Mouse (Mus musculus) frontal cortex, adult (tissue): ENCODE results near the gene Pafah1b3.
"Not testable (repeated sequence)": the region's sequence is repeated elsewhere in the genome, so short reads cannot be mapped to it uniquely, and the experiment has no call there.

Source experiments
- ATAC-seq: cut with Nextera tagmentation; 2 replicates; pipeline ENCODE4 v1.9.2; 2017; ENCODE audit warnings: mild to moderate bottlenecking, moderate library complexity, mixed read lengths; ENCODE audit not compliant: low TSS enrichment

The Pafah1b3 gene

GRCm38 (mm10) chr7:25297454-25298325 is at the start of gene Pafah1b3:
TSS of gene Pafah1b3 (minus strand) at chr7:25297986.
- ATAC-seq, result peak; percentile 89

- no peak for ATAC-seq
These were observed 43.4 kb upstream of the Pafah1b3 start for GRCm38 (mm10) chr7:25341000-25341784.

DNA sequence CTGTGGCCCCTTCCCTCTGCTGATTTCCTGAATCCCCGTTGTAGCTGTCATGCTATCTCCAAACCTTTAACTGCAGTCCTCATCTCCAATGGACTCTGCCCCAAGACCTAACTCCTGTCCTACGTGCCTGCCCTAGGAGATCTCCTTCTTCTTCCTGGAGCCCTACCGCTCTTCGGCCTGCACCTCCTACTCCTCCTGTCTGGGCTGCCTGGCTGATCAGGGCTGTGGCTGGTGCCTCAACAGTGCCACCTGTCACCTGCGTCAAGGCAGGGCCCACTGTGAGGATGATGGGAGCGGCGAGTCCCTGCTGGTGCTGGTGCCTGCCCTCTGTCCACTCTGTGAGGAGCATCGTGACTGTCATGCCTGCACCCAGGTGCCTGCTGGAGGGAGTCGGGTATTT is 41.5 kb upstream of the Pafah1b3 start:
- no peak for ATAC-seq

DNA sequence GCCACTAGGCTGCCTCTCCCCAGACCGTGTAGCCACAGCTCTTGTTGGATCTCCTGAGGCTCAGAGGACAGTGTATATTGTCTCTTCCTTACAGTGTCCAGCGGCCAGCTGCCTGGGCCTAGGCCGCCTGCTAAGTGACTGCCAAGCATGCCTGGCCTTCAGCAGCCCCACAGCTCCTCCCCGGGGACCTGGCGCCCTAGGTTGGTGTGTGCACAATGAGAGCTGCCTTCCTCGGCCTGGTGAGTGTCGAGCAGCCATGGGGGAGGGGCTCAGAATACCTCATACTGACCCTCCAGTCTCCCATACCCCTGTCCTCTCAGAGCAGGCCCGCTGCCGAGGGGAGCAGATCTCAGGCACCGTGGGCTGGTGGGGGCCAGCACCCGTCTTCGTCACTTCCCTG is 36.7 kb upstream of the Pafah1b3 start:
- no peak for ATAC-seq

DNA sequence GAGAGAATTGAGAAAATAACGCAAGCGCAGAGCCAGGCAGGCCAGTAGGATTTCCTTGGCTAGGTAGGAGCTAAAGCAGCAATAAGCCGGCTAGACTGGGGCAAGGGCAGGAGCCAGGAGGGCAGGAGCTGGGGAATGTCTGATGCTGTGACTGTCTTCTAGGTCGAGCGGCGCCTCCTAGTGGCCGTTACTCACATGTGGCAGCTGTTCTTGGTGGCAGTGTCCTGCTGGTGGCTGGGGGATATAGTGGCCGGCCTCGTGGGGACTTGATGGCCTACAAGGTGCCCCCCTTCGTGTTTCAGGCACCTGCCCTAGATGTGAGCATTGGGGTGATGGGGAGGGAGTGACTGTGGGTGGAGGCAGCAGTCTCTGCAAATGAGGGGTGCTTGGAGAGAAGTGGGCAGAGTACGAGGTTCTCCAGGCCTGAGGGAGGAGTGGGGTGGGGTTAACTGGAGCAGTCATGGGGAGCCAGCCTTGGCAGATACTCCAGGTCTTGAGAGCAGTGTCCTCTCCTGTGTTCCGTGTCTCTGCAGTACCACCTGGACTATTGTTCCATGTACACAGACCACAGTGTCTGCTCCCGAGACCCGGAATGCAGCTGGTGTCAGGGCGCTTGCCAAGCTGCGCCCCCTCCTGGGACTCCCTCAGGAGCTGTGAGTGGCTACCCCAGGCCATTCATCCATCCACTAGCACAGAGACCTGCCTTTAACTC is 36.0 kb upstream of the Pafah1b3 start:
- peak; percentile 64; the same call in 1 of the 2 replicates for ATAC-seq

DNA sequence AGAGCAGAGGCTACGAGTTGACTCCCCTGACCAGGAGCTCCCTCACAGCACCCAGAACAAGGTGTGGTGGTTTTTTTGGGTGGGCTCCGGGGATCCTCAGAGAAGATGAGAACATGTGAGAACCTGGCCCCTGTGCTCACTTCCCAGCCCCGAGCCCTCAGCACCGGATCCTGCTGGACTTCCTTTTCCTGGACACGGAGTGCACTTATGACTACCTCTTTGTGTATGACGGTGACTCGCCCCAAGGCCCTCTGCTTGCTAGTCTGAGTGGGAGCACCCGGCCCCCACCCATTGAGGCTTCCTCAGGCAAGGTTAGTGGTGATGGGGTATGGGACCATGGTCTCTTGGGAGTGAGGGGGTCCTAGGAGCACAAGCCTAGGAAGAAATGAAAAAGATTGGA is 28.4 kb upstream of the Pafah1b3 start:
- no peak for ATAC-seq

DNA sequence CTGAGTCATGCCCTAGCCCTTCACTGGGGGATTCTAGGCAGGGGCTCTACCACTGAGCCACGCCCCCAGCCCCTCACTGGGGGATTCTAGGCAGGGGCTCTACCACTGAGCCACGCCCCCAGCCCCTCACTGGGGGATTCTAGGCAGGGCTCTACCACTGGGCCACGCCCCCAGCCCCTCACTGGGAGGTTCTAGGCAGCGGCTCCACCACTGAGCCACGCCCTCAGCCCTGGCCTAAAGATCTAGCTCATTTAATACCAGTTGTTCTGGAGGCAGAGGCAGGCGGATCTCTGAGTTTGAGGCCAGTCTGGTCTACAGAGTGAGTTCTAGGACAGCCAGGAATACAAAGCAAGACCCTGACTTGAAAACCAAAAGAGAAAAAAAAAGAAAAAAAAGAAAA is 27.6 kb upstream of the Pafah1b3 start:
- ATAC-seq, result not testable (repeated sequence)

DNA sequence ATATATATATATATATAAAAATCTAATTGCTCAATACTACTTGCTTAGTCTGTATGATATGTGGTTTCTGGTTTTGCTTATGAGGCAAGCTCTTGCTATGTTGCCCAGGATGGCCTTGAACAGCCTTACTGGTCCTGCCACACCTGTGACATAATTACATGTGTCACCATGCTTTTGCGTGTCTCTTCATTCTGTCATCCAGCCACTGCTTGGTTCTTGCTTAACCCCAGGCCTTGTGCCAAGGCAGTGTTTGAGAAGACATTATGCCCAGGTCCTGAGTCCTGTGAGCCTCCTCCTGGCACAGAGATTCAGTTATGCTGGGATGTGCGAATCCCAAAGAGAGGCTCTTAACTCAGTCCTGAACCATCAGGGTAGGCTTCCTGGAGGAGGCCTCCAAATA is 25.4 kb upstream of the Pafah1b3 start:
- ATAC-seq, result no peak

GRCm38 (mm10) chr7:25322058-25322484 is 24.3 kb upstream of the Pafah1b3 start:
- no peak for ATAC-seq

DNA sequence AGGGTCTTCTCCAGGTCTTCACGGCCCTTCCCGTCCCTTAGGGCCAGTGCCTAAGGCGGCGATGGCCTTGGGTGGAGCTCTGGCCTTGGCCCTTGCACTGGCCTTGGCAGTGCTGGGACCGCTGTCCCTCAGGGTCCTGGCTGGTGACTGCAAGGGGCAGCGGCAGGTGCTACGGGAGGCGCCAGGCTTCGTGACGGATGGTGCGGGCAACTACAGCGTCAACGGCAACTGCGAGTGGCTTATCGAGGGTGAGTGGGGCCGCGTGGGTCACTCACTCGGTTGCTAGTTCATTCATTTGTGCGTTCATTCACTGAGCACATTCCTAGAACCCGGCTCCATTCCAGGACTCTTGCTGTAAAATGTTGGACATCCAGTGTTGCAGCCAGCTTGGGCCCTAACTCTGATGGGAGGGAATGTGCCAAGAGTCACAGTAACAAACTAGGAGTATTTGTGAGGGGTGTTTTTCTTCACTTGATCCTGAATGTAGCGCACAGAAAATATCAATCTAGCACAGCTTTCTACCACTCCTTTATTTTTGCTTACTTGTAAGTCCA is 19.7 kb upstream of the Pafah1b3 start:
- no peak for ATAC-seq

GRCm38 (mm10) chr7:25316532-25317445 is 19.0 kb upstream of the Pafah1b3 start, which contains the start of gene Megf8:
TSS of gene Megf8 (plus strand) at chr7:25317164.
- ATAC-seq, result peak; percentile 95

DNA sequence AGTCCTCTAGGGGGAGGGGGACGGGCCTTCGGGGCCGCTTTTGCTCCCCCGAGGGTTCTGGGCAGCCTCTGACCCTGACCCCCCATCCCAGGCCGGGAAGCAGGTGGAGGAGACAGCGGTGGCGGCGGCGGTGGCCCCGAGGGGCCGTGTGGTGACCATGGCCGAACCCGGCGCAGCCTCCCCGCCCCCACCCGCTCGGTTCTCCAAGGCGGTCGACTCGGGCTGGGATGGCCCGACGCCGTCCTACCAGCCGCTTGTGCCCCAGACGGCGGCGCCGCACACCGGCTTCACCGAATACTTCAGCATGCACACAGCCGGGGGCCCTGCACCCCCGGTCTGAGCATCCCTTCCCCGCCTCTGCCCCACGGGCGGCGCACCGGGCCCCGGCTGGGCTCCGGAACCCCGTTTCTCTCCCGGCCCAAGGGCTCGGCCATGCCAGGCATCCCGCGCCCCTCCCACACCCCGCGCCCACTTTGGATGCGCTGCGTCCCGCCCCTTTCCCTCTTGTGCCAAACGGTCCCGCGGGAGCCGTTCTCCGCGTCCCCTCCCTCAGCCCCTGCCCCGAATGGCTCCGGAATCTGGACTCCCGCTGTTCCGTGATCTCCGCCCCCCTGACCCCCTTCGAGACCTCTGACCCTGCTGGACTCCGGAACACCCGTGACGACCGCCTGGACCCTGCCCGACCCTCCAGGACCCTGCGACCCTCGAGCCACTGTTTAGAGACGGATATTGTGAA is 17.7 kb upstream of the Pafah1b3 start:
- no peak for ATAC-seq

DNA sequence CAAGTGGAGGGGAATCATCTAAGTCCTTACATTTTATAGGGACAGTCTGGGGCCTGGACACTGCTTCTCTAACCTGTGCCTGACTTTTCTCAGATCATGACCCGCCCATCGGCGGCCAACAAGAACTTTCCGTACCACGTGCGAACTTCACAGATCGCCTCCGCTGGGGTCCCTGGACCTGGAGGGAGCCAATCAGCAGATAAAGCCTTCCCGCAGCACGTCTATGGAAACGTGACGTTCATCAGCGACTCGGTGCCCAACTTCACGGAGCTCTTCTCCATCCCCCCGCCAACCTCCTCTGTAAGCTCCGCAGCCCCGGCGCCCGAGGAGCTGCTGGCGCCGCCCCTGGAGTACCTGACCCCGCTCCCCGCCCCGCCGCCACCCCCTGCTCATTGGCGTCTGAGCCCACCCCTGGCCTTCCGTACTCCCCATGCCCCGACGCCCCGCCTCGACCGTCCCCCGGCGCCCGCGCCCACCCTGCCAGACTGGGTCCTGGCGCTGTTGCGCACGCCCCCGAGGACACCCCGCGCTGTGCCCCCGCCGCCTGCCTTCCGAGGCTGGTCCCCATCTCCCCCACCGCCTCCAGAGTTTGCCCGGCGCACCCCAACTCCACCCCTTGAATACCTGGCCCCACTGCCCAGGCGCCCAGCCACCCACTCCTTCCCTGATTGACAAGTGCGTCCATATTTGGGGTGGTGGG is 17.0 kb upstream of the Pafah1b3 start:
- no peak for ATAC-seq

DNA sequence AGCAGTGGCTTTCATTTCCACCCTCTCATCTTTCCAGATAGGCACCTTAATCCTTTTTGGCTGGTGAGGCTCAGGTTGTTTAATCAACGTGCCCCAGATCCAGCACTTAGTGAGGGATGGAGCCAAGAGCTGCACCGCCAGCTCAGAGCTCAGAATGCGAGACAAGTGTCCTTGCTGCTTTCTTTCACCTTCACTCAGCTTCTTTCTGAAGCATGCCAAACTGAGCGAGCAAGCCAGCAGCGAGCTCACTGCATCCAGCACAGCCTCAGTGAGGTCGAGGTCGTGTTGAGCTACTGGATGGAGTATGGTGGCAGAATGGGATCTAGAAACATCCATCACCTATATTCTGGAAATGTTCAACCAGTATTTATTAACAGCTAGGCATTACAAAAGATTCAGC is 15.5 kb upstream of the Pafah1b3 start:
- ATAC-seq, result no peak

DNA sequence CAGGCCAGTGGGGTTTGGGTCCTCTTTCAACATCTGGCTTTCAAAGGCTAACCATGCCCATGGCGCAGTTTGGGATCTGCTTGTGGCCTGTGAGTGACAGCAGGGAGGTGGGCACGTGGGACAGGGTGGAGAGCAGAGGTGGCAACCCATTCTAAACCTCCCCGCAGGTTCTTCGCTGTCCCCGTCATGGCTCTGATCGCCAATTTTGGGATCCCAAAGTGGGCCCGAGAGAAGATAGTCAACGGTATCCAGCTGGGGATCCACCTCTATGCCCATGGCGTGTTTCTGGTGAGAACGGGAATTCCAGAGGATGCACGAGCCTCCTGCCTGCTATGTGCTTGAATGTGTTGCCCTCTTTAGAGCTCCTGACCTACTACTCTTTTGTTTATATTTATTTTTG is 13.4 kb upstream of the Pafah1b3 start:
- no peak for ATAC-seq

DNA sequence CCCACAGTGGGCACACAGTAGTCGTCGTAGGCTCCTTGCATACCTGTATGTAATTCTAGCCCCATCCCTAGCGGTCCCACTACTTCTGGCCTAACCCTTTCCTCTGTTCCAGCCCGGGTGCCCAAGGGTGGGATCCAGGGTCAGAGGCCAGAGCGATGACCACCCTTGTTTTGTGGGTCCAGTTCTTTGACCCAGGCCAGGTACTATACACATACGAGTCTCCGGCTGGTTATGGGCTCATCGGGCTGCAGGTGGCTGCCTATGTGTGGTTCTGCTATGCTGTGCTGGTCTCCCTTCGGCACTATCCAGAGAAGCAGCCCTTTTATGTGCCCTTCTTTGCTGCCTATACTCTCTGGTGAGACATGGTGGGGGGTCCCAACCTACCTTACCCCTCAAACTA is 11.6 kb upstream of the Pafah1b3 start:
- ATAC-seq, result no peak

DNA sequence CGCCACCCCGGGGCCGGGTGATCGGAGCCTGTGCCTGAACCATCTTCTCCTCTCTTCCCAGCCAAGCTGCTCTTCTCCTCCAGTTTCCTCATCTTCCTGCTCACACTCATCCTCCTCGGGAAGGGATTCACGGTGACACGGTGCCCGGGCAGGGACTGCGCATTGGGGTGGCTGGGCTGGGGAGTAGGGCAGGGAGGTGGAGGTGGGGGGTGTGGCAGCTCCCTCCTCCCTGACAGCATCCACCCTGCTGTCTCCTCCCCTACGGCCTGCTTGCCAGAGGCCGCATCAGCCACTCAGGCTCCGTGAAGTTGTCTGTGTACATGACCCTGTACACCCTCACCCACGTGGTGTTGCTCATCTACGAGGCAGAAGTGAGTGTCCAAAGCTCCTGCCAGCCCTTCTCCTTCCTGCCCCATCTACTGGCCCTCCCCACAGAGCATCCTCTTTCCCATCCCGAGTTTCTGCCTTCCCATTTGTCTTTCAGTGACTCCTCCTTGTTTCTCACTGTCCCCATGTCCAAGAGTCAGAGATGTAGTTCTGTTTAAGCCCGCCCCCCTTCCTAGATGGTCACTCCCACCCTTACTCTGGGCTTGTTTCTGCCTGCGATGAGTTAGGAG is 11.0 kb upstream of the Pafah1b3 start:
- ATAC-seq, result no peak

- peak; percentile 28; the same call in 1 of the 2 replicates for ATAC-seq
These were observed 8.8 kb upstream of the Pafah1b3 start for GRCm38 (mm10) chr7:25306614-25306996.
